Mouse (Mus musculus): ENCODE results near the gene Akap6. TPM values are rescaled to one million over a fixed set of nuclear protein-coding genes. Genes with fewer than 3 reads are reported as not detected.
A peak's percentile ranks its signal among the peaks of the same experiment; 100 is the strongest.

The Akap6 gene
- polyA plus RNA-seq, 1 experiment from 2014 or later, result 4.5 TPM

DNA sequence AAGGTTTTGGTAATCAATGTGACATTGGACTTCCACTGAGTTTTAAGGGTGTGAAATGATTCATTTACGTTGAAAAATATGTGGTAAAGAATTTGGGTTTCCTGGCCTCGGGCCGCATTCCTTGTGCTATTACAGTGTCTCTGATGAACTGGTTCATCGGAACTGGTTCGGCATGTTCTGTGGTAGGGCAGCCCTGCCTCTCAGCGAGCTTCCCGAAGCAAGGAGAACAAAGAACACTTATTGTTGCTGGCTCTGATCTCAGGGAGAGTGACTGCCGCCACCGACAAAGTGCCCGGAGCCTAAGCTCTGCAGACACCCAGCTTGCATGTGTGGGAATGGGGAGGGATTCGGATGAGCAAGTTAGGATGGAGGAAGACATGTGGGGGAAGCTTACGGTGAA is 50.8 kb downstream of the Akap6 start:
- no peak overlapping the region for H3K9ac ChIP-seq (replicated peaks; ENCODE audit: low read length)
- no peaks in the 10 kb centered on the region for H3K9me3 ChIP-seq (replicated peaks; ENCODE audit: control insufficient read depth, low read length)
- WGBS, result 30% methylated on average over 12 of the region's 12 CpGs
- H3K27ac ChIP-seq (replicated peaks; ENCODE audit: low read depth, low read length), result no peak overlapping the region
- H3K36me3 ChIP-seq (replicated peaks; ENCODE audit: control insufficient read depth, insufficient read depth, low read depth, low read length), result no peaks in the 10 kb centered on the region
- no peaks in the 10 kb centered on the region for H3K27me3 ChIP-seq (ENCODE audit: control insufficient read depth, insufficient read depth, low read length)
- no peak overlapping the region for H3K4me2 ChIP-seq (ENCODE audit: low read depth, low read length)
- no peak overlapping the region for H3K4me3 ChIP-seq (ENCODE audit: low read depth, low read length)
- no peak for ATAC-seq (replicated peaks; ENCODE audit: insufficient number of reproducible peaks, low FRiP score, low TSS enrichment, low read depth)
- DNase-seq (ENCODE audit: low spot score), result peak; percentile 56
- H3K4me1 ChIP-seq (ENCODE audit: control insufficient read depth, insufficient read depth, low read length), result no peaks in the 10 kb centered on the region

GRCm38 (mm10) chr12:52755649-52756048 is 56.5 kb downstream of the Akap6 start:
- H3K9me3 ChIP-seq (replicated peaks; ENCODE audit: control insufficient read depth, low read length), result no peaks in the 10 kb centered on the region
- 84% methylated on average over 2 of the region's 2 CpGs for WGBS
- H3K4me1 ChIP-seq (ENCODE audit: control insufficient read depth, insufficient read depth, low read length), result no peaks in the 10 kb centered on the region
- H3K9ac ChIP-seq (replicated peaks; ENCODE audit: low read length), result no peak overlapping the region
- no peaks in the 10 kb centered on the region for H3K27me3 ChIP-seq (ENCODE audit: control insufficient read depth, insufficient read depth, low read length)
- no peaks in the 10 kb centered on the region for H3K36me3 ChIP-seq (replicated peaks; ENCODE audit: control insufficient read depth, insufficient read depth, low read depth, low read length)
- DNase-seq (ENCODE audit: low spot score), result no peak
- H3K4me3 ChIP-seq (ENCODE audit: low read depth, low read length), result no peak overlapping the region
- H3K27ac ChIP-seq (replicated peaks; ENCODE audit: low read depth, low read length), result no peak overlapping the region
- no peak for ATAC-seq (replicated peaks; ENCODE audit: insufficient number of reproducible peaks, low FRiP score, low TSS enrichment, low read depth)
- H3K4me2 ChIP-seq (ENCODE audit: low read depth, low read length), result no peak overlapping the region

DNA sequence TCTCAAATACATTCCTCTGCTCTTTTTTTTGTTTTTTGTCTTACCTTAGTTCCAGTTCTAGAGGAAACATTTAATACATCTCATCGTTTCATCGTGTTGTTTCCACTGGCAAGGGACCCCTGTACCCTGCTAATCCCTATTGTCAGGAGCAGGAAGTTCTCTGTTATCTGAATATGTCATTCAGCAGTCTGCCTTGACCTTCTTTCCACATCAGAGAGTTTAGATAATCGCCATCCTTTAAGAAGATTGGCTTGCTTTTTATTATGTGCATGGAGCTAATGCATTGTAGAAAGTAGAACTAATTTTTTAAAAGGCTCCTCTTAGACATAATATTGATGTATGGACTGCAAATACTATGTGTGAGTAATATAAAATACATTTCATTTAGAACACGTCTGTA is 58.7 kb downstream of the Akap6 start:
- Histone ChIP-seq H3K9ac (replicated peaks; ENCODE audit: low read length) (no peak overlapping the region), H3K4me2 (ENCODE audit: low read depth, low read length) (no peak overlapping the region), H3K9me3 (replicated peaks; ENCODE audit: control insufficient read depth, low read length) (no peaks in the 10 kb centered on the region), H3K36me3 (replicated peaks; ENCODE audit: control insufficient read depth, insufficient read depth, low read depth, low read length) (no peaks in the 10 kb centered on the region), H3K4me3 (ENCODE audit: low read depth, low read length) (no peak overlapping the region), H3K4me1 (ENCODE audit: control insufficient read depth, insufficient read depth, low read length) (no peaks in the 10 kb centered on the region), H3K27me3 (ENCODE audit: control insufficient read depth, insufficient read depth, low read length) (no peaks in the 10 kb centered on the region), H3K27ac (replicated peaks; ENCODE audit: low read depth, low read length) (no peak overlapping the region)
- ATAC-seq (replicated peaks; ENCODE audit: insufficient number of reproducible peaks, low FRiP score, low TSS enrichment, low read depth) (no peak), DNase-seq (ENCODE audit: low spot score) (no peak)
- 26% methylated on average over 4 of the region's 4 CpGs for WGBS

- H3K36me3 ChIP-seq (replicated peaks; ENCODE audit: control insufficient read depth, insufficient read depth, low read depth, low read length), result no peaks in the 10 kb centered on the region
- no peaks in the 10 kb centered on the region for H3K4me1 ChIP-seq (ENCODE audit: control insufficient read depth, insufficient read depth, low read length)
- 85% methylated on average over 2 of the region's 2 CpGs for WGBS
- no peak overlapping the region for H3K27ac ChIP-seq (replicated peaks; ENCODE audit: low read depth, low read length)
- ATAC-seq (replicated peaks; ENCODE audit: insufficient number of reproducible peaks, low FRiP score, low TSS enrichment, low read depth) (no peak), DNase-seq (ENCODE audit: low spot score) (no peak)
- no peaks in the 10 kb centered on the region for H3K27me3 ChIP-seq (ENCODE audit: control insufficient read depth, insufficient read depth, low read length)
- no peak overlapping the region for H3K9ac ChIP-seq (replicated peaks; ENCODE audit: low read length)
- H3K4me3 ChIP-seq (ENCODE audit: low read depth, low read length), result no peak overlapping the region
- H3K4me2 ChIP-seq (ENCODE audit: low read depth, low read length), result no peak overlapping the region
- no peaks in the 10 kb centered on the region for H3K9me3 ChIP-seq (replicated peaks; ENCODE audit: control insufficient read depth, low read length)
Measured at GRCm38 (mm10) chr12:52764046-52764445, 64.9 kb downstream of the Akap6 start.

DNA sequence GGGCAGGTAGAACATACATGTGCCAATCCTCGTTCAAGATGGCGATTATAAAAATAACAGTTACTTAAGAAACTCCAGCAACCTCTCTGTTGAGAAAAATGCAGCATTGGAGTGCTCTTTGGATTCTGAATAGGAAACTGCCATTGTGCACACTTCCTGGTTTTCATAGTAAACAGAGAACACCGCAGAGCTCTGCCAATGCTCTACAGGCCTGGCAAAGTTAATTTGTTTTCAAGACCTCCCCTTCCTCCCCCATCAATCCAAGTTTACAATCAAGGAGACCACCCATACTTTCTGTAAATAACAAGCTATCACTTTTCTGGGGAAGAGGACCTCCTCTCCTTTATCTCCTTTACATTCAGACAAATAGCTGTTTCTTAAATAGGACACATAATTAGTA is 65.6 kb downstream of the Akap6 start:
- no peak for DNase-seq (ENCODE audit: low spot score)
- no peak overlapping the region for H3K4me3 ChIP-seq (ENCODE audit: low read depth, low read length)
- WGBS, result 85% methylated on average over 3 of the region's 3 CpGs
- no peaks in the 10 kb centered on the region for H3K9me3 ChIP-seq (replicated peaks; ENCODE audit: control insufficient read depth, low read length)
- no peaks in the 10 kb centered on the region for H3K36me3 ChIP-seq (replicated peaks; ENCODE audit: control insufficient read depth, insufficient read depth, low read depth, low read length)
- no peak overlapping the region for H3K4me2 ChIP-seq (ENCODE audit: low read depth, low read length)
- no peaks in the 10 kb centered on the region for H3K4me1 ChIP-seq (ENCODE audit: control insufficient read depth, insufficient read depth, low read length)
- no peaks in the 10 kb centered on the region for H3K27me3 ChIP-seq (ENCODE audit: control insufficient read depth, insufficient read depth, low read length)
- no peak for ATAC-seq (replicated peaks; ENCODE audit: insufficient number of reproducible peaks, low FRiP score, low TSS enrichment, low read depth)
- no peak overlapping the region for H3K9ac ChIP-seq (replicated peaks; ENCODE audit: low read length)
- no peak overlapping the region for H3K27ac ChIP-seq (replicated peaks; ENCODE audit: low read depth, low read length)

GRCm38 (mm10) chr12:52769561-52769960 is 70.4 kb downstream of the Akap6 start:
- DNase-seq (ENCODE audit: low spot score), result no peak
- H3K27ac ChIP-seq (replicated peaks; ENCODE audit: low read depth, low read length), result no peak overlapping the region

DNA sequence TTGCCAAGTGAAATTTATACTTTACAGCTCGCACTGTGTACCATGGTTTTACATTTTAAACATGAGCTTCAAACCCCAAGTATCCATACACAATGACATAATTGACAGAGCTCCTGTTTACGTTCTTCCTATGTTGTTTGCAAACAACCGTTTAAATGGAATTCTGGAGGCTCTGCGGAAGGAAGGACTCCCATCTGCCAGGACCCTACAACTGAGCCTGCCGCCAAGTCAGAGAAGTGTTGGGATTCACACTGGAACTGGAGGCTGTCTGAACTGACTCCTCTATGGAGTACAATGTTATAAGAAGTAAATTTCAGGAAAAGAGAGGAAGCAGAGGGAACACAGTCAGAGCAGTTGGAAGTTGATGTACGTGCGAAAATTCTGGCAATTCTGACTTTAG is 72.7 kb downstream of the Akap6 start:
- WGBS, result 74% methylated on average over 7 of the region's 7 CpGs
- Histone ChIP-seq H3K4me2 (ENCODE audit: low read depth, low read length) (no peak overlapping the region), H3K27me3 (ENCODE audit: control insufficient read depth, insufficient read depth, low read length) (no peaks in the 10 kb centered on the region), H3K27ac (replicated peaks; ENCODE audit: low read depth, low read length) (no peak overlapping the region), H3K4me1 (ENCODE audit: control insufficient read depth, insufficient read depth, low read length) (no peaks in the 10 kb centered on the region), H3K4me3 (ENCODE audit: low read depth, low read length) (no peak overlapping the region), H3K9me3 (replicated peaks; ENCODE audit: control insufficient read depth, low read length) (no peaks in the 10 kb centered on the region), H3K9ac (replicated peaks; ENCODE audit: low read length) (no peak overlapping the region), H3K36me3 (replicated peaks; ENCODE audit: control insufficient read depth, insufficient read depth, low read depth, low read length) (no peaks in the 10 kb centered on the region)
- DNase-seq (ENCODE audit: low spot score) (no peak), ATAC-seq (replicated peaks; ENCODE audit: insufficient number of reproducible peaks, low FRiP score, low TSS enrichment, low read depth) (no peak)

More at GRCm38 (mm10) chr12:52769561-52769960, 70.4 kb downstream of the Akap6 start:
- Histone ChIP-seq H3K9me3 (replicated peaks; ENCODE audit: control insufficient read depth, low read length) (no peaks in the 10 kb centered on the region), H3K4me3 (ENCODE audit: low read depth, low read length) (no peak overlapping the region), H3K4me2 (ENCODE audit: low read depth, low read length) (no peak overlapping the region), H3K36me3 (replicated peaks; ENCODE audit: control insufficient read depth, insufficient read depth, low read depth, low read length) (no peaks in the 10 kb centered on the region), H3K27me3 (ENCODE audit: control insufficient read depth, insufficient read depth, low read length) (no peaks in the 10 kb centered on the region), H3K9ac (replicated peaks; ENCODE audit: low read length) (no peak overlapping the region), H3K4me1 (ENCODE audit: control insufficient read depth, insufficient read depth, low read length) (no peaks in the 10 kb centered on the region)
- no peak for ATAC-seq (replicated peaks; ENCODE audit: insufficient number of reproducible peaks, low FRiP score, low TSS enrichment, low read depth)
- WGBS, result 51% methylated on average over 3 of the region's 3 CpGs

- ATAC-seq (replicated peaks; ENCODE audit: insufficient number of reproducible peaks, low FRiP score, low TSS enrichment, low read depth) (no peak), DNase-seq (ENCODE audit: low spot score) (no peak)
- Histone ChIP-seq H3K9me3 (replicated peaks; ENCODE audit: control insufficient read depth, low read length) (no peaks in the 10 kb centered on the region), H3K4me2 (ENCODE audit: low read depth, low read length) (no peak overlapping the region), H3K27ac (replicated peaks; ENCODE audit: low read depth, low read length) (no peak overlapping the region), H3K9ac (replicated peaks; ENCODE audit: low read length) (no peak overlapping the region), H3K27me3 (ENCODE audit: control insufficient read depth, insufficient read depth, low read length) (no peaks in the 10 kb centered on the region), H3K4me1 (ENCODE audit: control insufficient read depth, insufficient read depth, low read length) (no peaks in the 10 kb centered on the region), H3K4me3 (ENCODE audit: low read depth, low read length) (no peak overlapping the region), H3K36me3 (replicated peaks; ENCODE audit: control insufficient read depth, insufficient read depth, low read depth, low read length) (no peaks in the 10 kb centered on the region)
- 56% methylated on average over 10 of the region's 11 CpGs for WGBS
Measured at GRCm38 (mm10) chr12:52772494-52773280, 73.5 kb downstream of the Akap6 start.
